Mouse (Mus musculus) limb, embryonic 11.5 days (tissue): ENCODE measurements around the gene Jazf1. TPM values are rescaled to one million over a fixed set of nuclear protein-coding genes. Genes with fewer than 3 reads are reported as not detected.

ENCODE experiments used
- ATAC-seq: fragments of 200-750 bp; cut with Nextera tagmentation; 2 replicates; pipeline ENCODE4 v1.8.0; 2017; ENCODE audit warnings: low read depth; ENCODE audit not compliant: insufficient number of reproducible peaks, low FRiP score, low TSS enrichment
- DNase-seq: peaks from one replicate; pipeline ENCODE4 v3.0.0-alpha.2; 2015; ENCODE audit warnings: low spot score
- H3K27ac ChIP-seq: fragments of 300-500 bp; sonication (generic); replicated peaks from 2 replicates; pipeline ENCODE4 v1.5.1; 2014; ENCODE audit warnings: low read depth, mild to moderate bottlenecking, low read length
- H3K27me3 ChIP-seq: fragments of 300-500 bp; sonication (generic); 2 replicates; pipeline ENCODE4 v1.6.1; 2014; ENCODE audit warnings: mild to moderate bottlenecking, low read length, mixed read lengths; ENCODE audit not compliant: control insufficient read depth, insufficient read depth
- H3K36me3 ChIP-seq: fragments of 300-500 bp; sonication (generic); 2 replicates; pipeline ENCODE4 v1.6.1; 2014; ENCODE audit warnings: mild to moderate bottlenecking, low read length, moderate library complexity, mixed read lengths; ENCODE audit not compliant: control insufficient read depth, insufficient read depth
- H3K4me1 ChIP-seq: fragments of 300-500 bp; sonication (generic); 2 replicates; pipeline ENCODE4 v1.6.1; 2014; ENCODE audit warnings: low read length, mixed read lengths; ENCODE audit not compliant: control insufficient read depth, insufficient read depth
- H3K4me2 ChIP-seq: fragments of 300-500 bp; sonication (generic); 2 replicates; pipeline ENCODE4 v1.6.1; 2014; ENCODE audit warnings: low read depth, mild to moderate bottlenecking, moderate library complexity; ENCODE audit not compliant: severe bottlenecking
- H3K4me3 ChIP-seq: fragments of 300-500 bp; sonication (generic); 2 replicates; pipeline ENCODE4 v1.5.1; 2014; ENCODE audit warnings: low read depth, low read length
- H3K9ac ChIP-seq: fragments of 300-500 bp; sonication (generic); 2 replicates; pipeline ENCODE4 v1.6.1; 2014; ENCODE audit warnings: mild to moderate bottlenecking, low read length
- H3K9me3 ChIP-seq: fragments of 300-500 bp; sonication (generic); 2 replicates; pipeline ENCODE4 v1.6.1; 2016; ENCODE audit warnings: low read length; ENCODE audit not compliant: control insufficient read depth
- WGBS: fragments of 180-500 bp; shearing (Covaris S2); extraction: QIAGEN DNeasy Blood & Tissue Kit; methylation state at CpG from one replicate; pipeline ENCODE4 v1.1.7; 2014; 5-methylcytosine and 5-hydroxymethylcytosine counted together
- polyA plus RNA-seq: library from polyadenylated mRNA; unstranded; fragments of >200 nt; fragmentation: Nextera tagmentation; extraction: Ambion mirVana; gene quantifications from 2 replicates; pipeline ENCODE4 v1.2.1, GENCODE M21; 2014

The Jazf1 gene
- polyA plus RNA-seq, 1 experiment from 2014 or later, result 6.5 TPM

DNA sequence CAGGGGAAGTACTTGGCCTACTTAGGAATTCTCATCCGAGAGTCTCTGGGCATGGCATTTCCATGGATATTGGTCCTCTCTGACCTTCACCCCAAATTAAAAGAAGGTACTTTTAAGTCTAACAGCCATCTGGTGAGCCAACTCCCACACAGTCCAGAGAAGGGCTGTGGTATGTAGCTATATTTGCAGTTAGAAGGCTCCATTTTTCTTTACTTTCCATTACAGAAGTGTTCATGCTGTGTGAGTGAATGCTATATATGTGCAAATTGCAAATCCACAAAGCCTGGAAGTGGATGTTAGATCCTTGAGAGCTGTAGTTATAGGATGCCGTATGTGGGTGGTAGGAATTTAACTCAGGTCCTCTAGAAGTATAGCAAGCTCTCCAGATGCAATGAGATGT is 245.8 kb downstream of the Jazf1 start:
- Histone ChIP-seq H3K36me3 (no peaks in the 10 kb centered on the region), H3K27ac (peak overlapping the region; percentile 43; the same call in 1 of the 2 replicates), H3K4me1 (peaks cover 17% of the 10 kb centered on the region), H3K9me3 (no peaks in the 10 kb centered on the region), H3K27me3 (no peaks in the 10 kb centered on the region), H3K4me3 (no peak overlapping the region), H3K9ac (no peak overlapping the region), H3K4me2 (no peak overlapping the region)
- no peak for DNase-seq
- ATAC-seq, result no peak
- WGBS, result 72% methylated on average over 2 of the region's 2 CpGs

DNA sequence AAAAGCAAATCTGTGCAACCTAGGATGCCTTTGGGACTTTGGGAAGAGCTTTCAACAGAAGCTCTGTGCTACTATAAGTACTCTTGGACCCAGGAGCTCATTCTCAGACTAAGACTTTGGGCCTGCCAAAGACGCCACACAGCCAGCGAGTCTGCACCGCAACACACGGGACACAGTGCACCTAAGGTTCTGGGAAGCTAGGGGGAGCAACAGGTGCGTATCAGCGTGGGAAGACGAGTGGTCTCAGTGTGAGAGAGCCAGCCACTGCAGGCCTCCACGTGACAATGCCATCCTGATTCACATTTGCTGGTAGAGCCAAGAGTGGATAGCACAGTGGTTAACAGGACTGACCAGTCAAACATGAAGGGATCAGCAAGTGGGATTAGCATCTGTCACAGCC is 249.1 kb downstream of the Jazf1 start:
- DNase-seq, result no peak
- H3K4me1 ChIP-seq, result peaks cover 13% of the 10 kb centered on the region
- H3K9ac ChIP-seq, result no peak overlapping the region
- H3K27ac ChIP-seq, result no peak overlapping the region
- H3K4me2 ChIP-seq, result no peak overlapping the region
- WGBS, result 79% methylated on average over 8 of the region's 8 CpGs
- no peak for ATAC-seq
- no peak overlapping the region for H3K4me3 ChIP-seq
- H3K36me3 ChIP-seq, result no peaks in the 10 kb centered on the region
- H3K27me3 ChIP-seq, result no peaks in the 10 kb centered on the region
- no peaks in the 10 kb centered on the region for H3K9me3 ChIP-seq

DNA sequence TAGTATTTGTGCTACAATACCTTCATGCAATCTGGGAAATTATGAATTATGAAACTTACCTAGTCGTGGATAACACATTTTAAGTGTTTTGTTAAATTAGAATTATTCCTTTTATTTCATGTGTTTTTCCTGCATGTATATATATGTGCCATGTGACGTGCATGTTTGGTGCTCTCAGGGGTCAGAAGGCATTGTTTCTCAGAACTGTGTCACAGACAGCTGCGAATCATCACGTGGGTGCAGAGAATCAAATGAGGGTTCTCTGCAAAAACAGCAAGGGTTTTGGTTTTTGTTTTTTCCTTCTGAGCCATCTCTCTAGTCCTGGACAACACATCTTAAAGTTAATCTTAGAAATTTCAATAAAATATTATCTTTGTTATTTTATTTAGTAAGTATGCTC is 250.4 kb downstream of the Jazf1 start:
- peaks cover 7% of the 10 kb centered on the region for H3K4me1 ChIP-seq
- H3K36me3 ChIP-seq, result no peaks in the 10 kb centered on the region
- no peak overlapping the region for H3K27ac ChIP-seq
- ATAC-seq (no peak), DNase-seq (no peak)
- no peak overlapping the region for H3K4me3 ChIP-seq
- no peak overlapping the region for H3K9ac ChIP-seq
- 90% methylated on average over 4 of the region's 4 CpGs for WGBS
- no peak overlapping the region for H3K4me2 ChIP-seq
- H3K9me3 ChIP-seq, result no peaks in the 10 kb centered on the region
- no peaks in the 10 kb centered on the region for H3K27me3 ChIP-seq

- ATAC-seq (no peak), DNase-seq (no peak)
- whole genome bisulfite sequencing, result 80% methylated on average over 10 of the region's 10 CpGs
- Histone ChIP-seq H3K9ac (no peak overlapping the region), H3K4me2 (no peak overlapping the region), H3K36me3 (no peaks in the 10 kb centered on the region), H3K9me3 (no peaks in the 10 kb centered on the region), H3K4me1 (peaks cover 3% of the 10 kb centered on the region; the same call in 1 of the 2 replicates), H3K4me3 (no peak overlapping the region), H3K27ac (no peak overlapping the region), H3K27me3 (no peaks in the 10 kb centered on the region)
Measured at GRCm38 (mm10) chr6:52817203-52817874, 251.1 kb downstream of the Jazf1 start.

DNA sequence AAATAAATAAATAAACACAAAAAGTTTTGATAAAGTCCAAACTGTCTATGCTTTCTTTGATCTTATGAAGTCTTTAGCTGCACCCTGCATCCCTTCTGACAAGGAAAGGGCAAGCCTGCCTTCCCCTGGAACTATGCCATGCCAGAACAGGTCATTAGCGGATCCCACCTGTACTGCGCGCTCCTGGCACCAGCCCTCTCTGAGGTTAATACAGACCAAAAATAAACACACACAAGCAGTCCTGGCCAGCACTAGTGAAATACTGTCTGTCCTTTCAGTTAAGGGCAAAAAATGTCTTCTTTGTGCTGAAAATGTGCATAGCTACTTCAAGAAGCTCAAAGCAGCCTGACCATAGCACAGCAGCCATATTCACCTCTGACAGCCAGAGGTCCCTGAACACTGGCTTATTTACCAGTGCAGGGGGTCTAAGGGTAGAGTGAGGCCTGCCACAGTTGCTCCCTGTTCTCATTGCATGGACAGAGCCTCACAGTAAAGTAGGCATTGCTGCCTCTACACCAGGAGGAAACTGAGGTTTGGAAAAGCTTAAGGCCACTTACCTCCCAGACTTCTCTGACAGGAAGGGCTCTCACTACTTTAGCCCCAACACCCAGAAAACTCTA is 263.1 kb downstream of the Jazf1 start:
- Histone ChIP-seq H3K4me2 (no peak overlapping the region), H3K27me3 (no peaks in the 10 kb centered on the region), H3K9me3 (no peaks in the 10 kb centered on the region), H3K9ac (no peak overlapping the region), H3K36me3 (no peaks in the 10 kb centered on the region), H3K27ac (no peak overlapping the region), H3K4me3 (no peak overlapping the region), H3K4me1 (peaks cover 24% of the 10 kb centered on the region)
- 87% methylated on average over 3 of the region's 3 CpGs for WGBS
- no peak for ATAC-seq
- no peak for DNase-seq

- Histone ChIP-seq H3K27me3 (no peaks in the 10 kb centered on the region), H3K4me1 (peaks cover 32% of the 10 kb centered on the region), H3K9ac (no peak overlapping the region), H3K27ac (no peak overlapping the region), H3K36me3 (no peaks in the 10 kb centered on the region), H3K4me2 (no peak overlapping the region), H3K4me3 (no peak overlapping the region), H3K9me3 (no peaks in the 10 kb centered on the region)
- WGBS, result 18% methylated on average over 9 of the region's 9 CpGs
- ATAC-seq (no peak), DNase-seq (peak; percentile 53)
Measured at GRCm38 (mm10) chr6:52802181-52802580, 266.2 kb downstream of the Jazf1 start.

DNA sequence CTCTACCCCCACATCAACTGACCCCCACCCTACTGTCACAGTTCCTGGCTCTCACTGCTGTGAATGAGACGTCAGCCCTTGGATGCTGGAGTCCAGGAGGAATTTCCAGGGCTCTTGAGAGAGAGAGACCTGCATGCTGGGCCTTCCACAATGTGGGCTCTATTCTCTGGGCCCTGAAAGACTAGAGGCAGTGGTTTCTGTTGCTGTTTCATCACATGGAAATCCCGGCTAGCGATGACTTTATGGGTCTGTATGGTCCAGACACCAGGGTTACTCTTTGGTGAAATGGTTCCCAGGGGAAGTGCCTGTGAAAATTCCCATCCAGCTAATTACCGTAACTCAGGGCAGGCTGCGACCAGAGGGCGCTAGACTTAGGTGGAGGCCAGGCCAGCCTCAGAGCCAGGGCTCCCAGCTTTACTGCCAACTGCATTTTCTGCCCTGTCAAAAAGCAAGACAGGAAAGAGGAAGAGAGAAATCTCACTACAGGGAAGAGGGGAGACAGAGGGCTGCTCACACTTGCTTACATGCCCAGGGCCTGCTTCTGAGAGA is 271.1 kb downstream of the Jazf1 start:
- WGBS, result 12% methylated on average over 6 of the region's 6 CpGs
- no peak overlapping the region for H3K4me3 ChIP-seq
- no peak overlapping the region for H3K9ac ChIP-seq
- peak overlapping the region; percentile 68 for H3K27ac ChIP-seq
- H3K27me3 ChIP-seq, result no peaks in the 10 kb centered on the region
- no peak for ATAC-seq
- no peak overlapping the region for H3K4me2 ChIP-seq
- DNase-seq, result peak; percentile 58
- H3K36me3 ChIP-seq, result no peaks in the 10 kb centered on the region
- H3K9me3 ChIP-seq, result no peaks in the 10 kb centered on the region
- peaks cover 54% of the 10 kb centered on the region for H3K4me1 ChIP-seq

GRCm38 (mm10) chr6:52796691-52797090 is 271.7 kb downstream of the Jazf1 start:
- Histone ChIP-seq H3K9me3 (no peaks in the 10 kb centered on the region), H3K9ac (no peak overlapping the region), H3K27ac (peak overlapping the region; percentile 78; the same call in 1 of the 2 replicates), H3K36me3 (no peaks in the 10 kb centered on the region), H3K4me3 (no peak overlapping the region), H3K4me2 (no peak overlapping the region), H3K4me1 (peaks cover 49% of the 10 kb centered on the region), H3K27me3 (no peaks in the 10 kb centered on the region)
- ATAC-seq, result 0 out of 2 replicates have a peak, but pooled peaks have one; percentile 19
- DNase-seq, result no peak
- 55% methylated on average over 1 of the region's 1 CpGs for WGBS
